ENCODE assay signal across 9 mouse cellular contexts in the genomic region with DNA sequence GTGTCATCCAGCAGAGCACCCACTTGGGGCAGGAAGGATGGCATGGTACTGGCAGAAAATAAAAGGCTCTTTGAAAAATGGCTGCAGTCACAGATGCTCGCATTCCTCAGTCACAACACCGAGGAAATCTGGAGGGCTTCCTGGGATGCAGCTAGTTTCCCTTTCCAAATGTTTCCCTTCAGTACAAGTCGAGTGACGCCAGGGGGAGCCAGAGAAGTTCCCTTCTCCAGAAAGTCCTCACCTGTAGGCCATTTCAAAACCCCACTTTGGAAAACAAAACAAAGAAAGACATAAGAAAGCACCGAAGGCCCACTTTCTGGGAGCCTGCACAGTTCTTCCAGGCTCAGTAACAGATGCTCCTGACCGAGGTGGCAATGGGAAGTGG.
DNase-seq lines count a peak whose midpoint lies in the region; ATAC-seq and TF ChIP-seq lines count a peak whose summit lies in the region.
"Had no signal": no experiment of that assay in that cellular context is flagged by ENCODE, and none has a peak within 500 bp of the region (broad histone marks: within the 10 kb centered on the region; RNA-seq: fewer than 3 reads in every experiment).

No protein-coding gene starts in this region.

- 40% methylated on average over 6 of the region's 6 CpGs for WGBS in heart, embryonic 10.5 days
- 48% methylated on average over 6 of the region's 6 CpGs for WGBS in intestine, postnatal 0 days
- WGBS in stomach, postnatal 0 days, result 46% methylated on average over 6 of the region's 6 CpGs
- 52% methylated on average over 6 of the region's 6 CpGs for WGBS in thymus, adult 2 months

- H3K27me3 ChIP-seq in heart, embryonic 10.5 days (ENCODE audit: insufficient read depth, poor library complexity, severe bottlenecking), result no peaks in the 10 kb centered on the region
- H3K27me3 ChIP-seq in intestine, postnatal 0 days (replicated peaks; ENCODE audit: control insufficient read depth, insufficient read depth, low read length), result no peaks in the 10 kb centered on the region
- no peaks in the 10 kb centered on the region for H3K27me3 ChIP-seq in stomach, postnatal 0 days (ENCODE audit: control insufficient read depth, insufficient read depth, low read length)
- no peaks in the 10 kb centered on the region for H3K27me3 ChIP-seq in thymus, adult 2 months (ENCODE audit: control insufficient read depth, insufficient read depth, low read length)
- H3K27me3 ChIP-seq: embryonic facial prominence, embryonic 15.5 days had no signal

- no peak for TF ChIP-seq POLR2A in thymus, adult 2 months (IDR thresholded peaks at IDR 0.05; ENCODE audit: control insufficient read depth, extremely low read depth, insufficient read depth, low read length, poor library complexity)

- TF ChIP-seq EP300 in stomach, postnatal 0 days (optimal IDR thresholded peaks at IDR 0.05), result no peak

- 0 out of 2 replicates have a peak overlapping the region, but pooled peaks have one; percentile 32 for H3K4me2 ChIP-seq in intestine, postnatal 0 days (replicated peaks; ENCODE audit: low read depth)
- H3K4me2 ChIP-seq in stomach, postnatal 0 days (replicated peaks; ENCODE audit: low read depth), result no peak overlapping the region
- H3K4me2 ChIP-seq: embryonic facial prominence, embryonic 15.5 days had no signal

- no peaks in the 10 kb centered on the region for H3K9me3 ChIP-seq in heart, embryonic 10.5 days
- H3K9me3 ChIP-seq in intestine, postnatal 0 days (ENCODE audit: control insufficient read depth), result no peaks in the 10 kb centered on the region
- no peaks in the 10 kb centered on the region for H3K9me3 ChIP-seq in stomach, postnatal 0 days (ENCODE audit: control insufficient read depth, low read length)
- H3K9me3 ChIP-seq: embryonic facial prominence, embryonic 15.5 days had no signal

- H3K9ac ChIP-seq in intestine, postnatal 0 days (ENCODE audit: low read depth, low read length), result no peak overlapping the region
- H3K9ac ChIP-seq in stomach, postnatal 0 days (ENCODE audit: low read length), result no peak overlapping the region
- H3K9ac ChIP-seq: embryonic facial prominence, embryonic 15.5 days had no signal

- no peaks in the 10 kb centered on the region for H3K36me3 ChIP-seq in heart, embryonic 10.5 days
- H3K36me3 ChIP-seq in intestine, postnatal 0 days (ENCODE audit: control insufficient read depth, insufficient read depth), result no peaks in the 10 kb centered on the region
- H3K36me3 ChIP-seq in stomach, postnatal 0 days (ENCODE audit: control insufficient read depth, insufficient read depth, low read length), result no peaks in the 10 kb centered on the region
- H3K36me3 ChIP-seq in thymus, adult 2 months (ENCODE audit: control insufficient read depth, insufficient read depth, low read length), result no peaks in the 10 kb centered on the region
- H3K36me3 ChIP-seq: embryonic facial prominence, embryonic 15.5 days had no signal

- H3K4me1 ChIP-seq in heart, embryonic 10.5 days, result peaks cover 14% of the 10 kb centered on the region
- H3K4me1 ChIP-seq in intestine, postnatal 0 days (replicated peaks; ENCODE audit: control insufficient read depth, insufficient read depth, low read length), result no peaks in the 10 kb centered on the region
- no peaks in the 10 kb centered on the region for H3K4me1 ChIP-seq in stomach, postnatal 0 days (replicated peaks; ENCODE audit: control insufficient read depth, insufficient read depth)
- no peaks in the 10 kb centered on the region for H3K4me1 ChIP-seq in thymus, adult 2 months (replicated peaks; ENCODE audit: control insufficient read depth, insufficient read depth, low read length)
- H3K4me1 ChIP-seq: embryonic facial prominence, embryonic 15.5 days had no signal

- no peak for ATAC-seq in intestine, postnatal 0 days
- no peak for ATAC-seq in stomach, postnatal 0 days (ENCODE audit: low FRiP score, low TSS enrichment)
- no peak for ATAC-seq in granulocyte monocyte progenitor cell, adult 5-6 weeks (replicated peaks; ENCODE audit: poor library complexity, severe bottlenecking)

- no peak overlapping the region for H3K4me3 ChIP-seq in heart, embryonic 10.5 days
- no peak overlapping the region for H3K4me3 ChIP-seq in intestine, postnatal 0 days (ENCODE audit: low read depth, low read length)
- H3K4me3 ChIP-seq in stomach, postnatal 0 days (ENCODE audit: low read depth, low read length), result no peak overlapping the region
- H3K4me3 ChIP-seq in thymus, adult 2 months (ENCODE audit: control insufficient read depth, insufficient read depth, low read length), result no peak overlapping the region
- H3K4me3 ChIP-seq: embryonic facial prominence, embryonic 15.5 days had no signal

- TF ChIP-seq CTCF in intestine, postnatal 0 days (IDR thresholded peaks at IDR 0.05; ENCODE audit: low read depth), result no peak
- no peak for TF ChIP-seq CTCF in stomach, postnatal 0 days (IDR thresholded peaks at IDR 0.05; ENCODE audit: low read depth)
- TF ChIP-seq CTCF in thymus, adult 2 months (IDR thresholded peaks at IDR 0.05; ENCODE audit: borderline replicate concordance, control insufficient read depth, extremely low read depth, insufficient read depth, low read length, poor library complexity), result no peak

- DNase-seq in heart, embryonic 10.5 days (ENCODE audit: low spot score), result peak; percentile 68
- DNase-seq in heart, adult 8-10 months (ENCODE audit: low spot score), result no peak
- peak; percentile 23 for DNase-seq in right cerebral cortex, postnatal 4 days
- no peak for DNase-seq in right cerebral cortex, postnatal 36 days (ENCODE audit: low spot score in 2 of 2)
- peak; percentile 54 for DNase-seq in stomach, postnatal 0 days (ENCODE audit: low spot score)
- DNase-seq in thymus, adult 2 months, result no peak

- H3K27ac ChIP-seq in heart, embryonic 10.5 days, result no peak overlapping the region
- H3K27ac ChIP-seq in intestine, postnatal 0 days (ENCODE audit: low read depth, low read length), result no peak overlapping the region
- no peak overlapping the region for H3K27ac ChIP-seq in stomach, postnatal 0 days (replicated peaks)
- H3K27ac ChIP-seq in thymus, adult 2 months (ENCODE audit: control insufficient read depth, insufficient read depth, low read length), result no peak overlapping the region
- H3K27ac ChIP-seq: embryonic facial prominence, embryonic 15.5 days had no signal

Comparison
In these comparisons a context has a peak if more than half of its experiments do, and no peak if none do; other contexts are left out.
1. DNase-seq: peak in heart, embryonic 10.5 days (single experiment), right cerebral cortex, postnatal 4 days (single experiment) and stomach, postnatal 0 days (single experiment); none in heart, adult 8-10 months (single experiment), right cerebral cortex, postnatal 36 days (0 of 2) and thymus, adult 2 months (single experiment).